Mouse (Mus musculus): ENCODE data around the gene Rpl18a. TPM values are rescaled to one million over a fixed set of nuclear protein-coding genes. Genes with fewer than 3 reads are reported as not detected.

The Rpl18a gene
- 7,116 TPM for polyA plus RNA-seq (2017; shearing (Covaris generic))

DNA sequence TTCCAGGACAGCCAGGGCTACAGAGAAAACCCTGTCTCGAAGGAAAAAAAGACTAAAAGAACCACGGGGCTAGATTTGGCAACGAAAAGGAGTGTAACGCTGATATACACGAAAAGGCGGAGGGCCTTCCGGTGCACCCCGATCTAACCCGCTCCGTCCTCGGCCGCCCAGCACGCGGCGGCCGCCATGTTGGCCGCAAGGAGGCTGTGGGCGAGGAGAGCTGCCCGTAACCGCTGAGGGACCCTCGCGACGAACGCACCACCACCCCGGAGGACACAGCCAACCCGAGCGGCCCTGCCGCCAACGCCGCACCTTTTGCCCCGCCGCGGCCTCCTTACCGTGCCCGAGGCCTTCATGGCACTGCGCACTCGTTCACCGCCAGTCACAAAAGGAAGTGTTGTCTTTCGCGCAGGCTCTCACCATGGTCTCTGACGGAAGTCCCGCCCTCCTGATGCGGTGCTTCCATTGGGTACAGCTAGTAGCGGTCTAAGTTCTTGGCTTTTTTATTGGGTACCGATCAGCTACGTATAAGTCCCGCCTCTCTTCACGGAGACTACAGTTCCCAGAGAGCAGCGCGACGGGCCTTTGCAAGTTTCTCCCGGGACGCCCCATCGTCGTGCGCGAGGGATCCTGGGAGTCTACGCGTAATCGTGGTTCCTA lies at the start of gene Rpl18a:
Gene Rpl18a, minus strand, starts transcription at position 392 of the 660 bp plus-strand sequence.

DNA sequence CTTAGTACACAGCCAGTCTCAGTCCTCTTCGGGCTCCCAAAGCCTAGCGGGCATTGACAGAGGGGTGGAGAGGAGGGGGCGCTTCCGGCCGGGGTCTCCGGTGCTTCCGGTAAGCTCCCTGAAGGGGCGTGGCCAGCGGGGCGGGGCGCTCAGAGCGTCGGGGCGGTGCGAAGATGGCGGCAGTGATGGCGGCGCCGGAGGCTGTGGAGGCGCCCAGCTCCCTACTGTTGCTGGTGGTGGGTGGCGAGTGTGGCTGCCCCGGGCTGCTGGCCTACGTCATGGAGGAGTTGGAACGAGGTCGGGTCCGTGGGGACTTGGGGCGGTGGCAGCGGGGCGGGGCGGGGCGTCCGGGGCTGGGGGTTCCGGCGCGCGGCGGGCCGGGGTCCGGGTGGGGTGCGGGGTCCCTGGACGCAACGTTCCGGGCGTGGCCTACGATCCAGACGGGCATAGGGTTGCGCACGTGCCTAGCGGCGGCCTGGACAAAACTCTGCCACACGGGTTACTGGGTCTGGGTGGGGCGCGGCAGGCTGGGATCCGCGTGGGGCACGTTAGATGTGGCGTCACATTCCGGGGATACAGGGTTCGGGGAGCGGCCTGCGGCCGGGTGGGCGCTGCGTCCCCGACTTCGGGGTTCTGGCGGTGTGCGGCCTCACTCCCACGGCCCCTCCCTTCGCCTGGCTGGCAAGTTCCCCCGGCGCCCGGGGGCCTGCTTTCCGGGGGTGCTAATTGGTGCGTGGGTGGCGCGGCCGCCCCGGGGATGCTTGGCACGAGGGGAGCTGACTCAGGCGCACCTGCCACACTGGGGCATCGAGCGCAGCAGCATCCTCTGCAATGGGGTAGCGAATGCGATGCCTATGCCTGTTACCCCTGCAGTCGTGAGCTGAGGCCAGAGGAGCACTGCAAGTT lies 8.9 kb upstream of the Rpl18a start, which contains the start of gene Map1s:
Gene Map1s, plus strand, starts transcription at position 102 of the 906 bp plus-strand sequence.

DNA sequence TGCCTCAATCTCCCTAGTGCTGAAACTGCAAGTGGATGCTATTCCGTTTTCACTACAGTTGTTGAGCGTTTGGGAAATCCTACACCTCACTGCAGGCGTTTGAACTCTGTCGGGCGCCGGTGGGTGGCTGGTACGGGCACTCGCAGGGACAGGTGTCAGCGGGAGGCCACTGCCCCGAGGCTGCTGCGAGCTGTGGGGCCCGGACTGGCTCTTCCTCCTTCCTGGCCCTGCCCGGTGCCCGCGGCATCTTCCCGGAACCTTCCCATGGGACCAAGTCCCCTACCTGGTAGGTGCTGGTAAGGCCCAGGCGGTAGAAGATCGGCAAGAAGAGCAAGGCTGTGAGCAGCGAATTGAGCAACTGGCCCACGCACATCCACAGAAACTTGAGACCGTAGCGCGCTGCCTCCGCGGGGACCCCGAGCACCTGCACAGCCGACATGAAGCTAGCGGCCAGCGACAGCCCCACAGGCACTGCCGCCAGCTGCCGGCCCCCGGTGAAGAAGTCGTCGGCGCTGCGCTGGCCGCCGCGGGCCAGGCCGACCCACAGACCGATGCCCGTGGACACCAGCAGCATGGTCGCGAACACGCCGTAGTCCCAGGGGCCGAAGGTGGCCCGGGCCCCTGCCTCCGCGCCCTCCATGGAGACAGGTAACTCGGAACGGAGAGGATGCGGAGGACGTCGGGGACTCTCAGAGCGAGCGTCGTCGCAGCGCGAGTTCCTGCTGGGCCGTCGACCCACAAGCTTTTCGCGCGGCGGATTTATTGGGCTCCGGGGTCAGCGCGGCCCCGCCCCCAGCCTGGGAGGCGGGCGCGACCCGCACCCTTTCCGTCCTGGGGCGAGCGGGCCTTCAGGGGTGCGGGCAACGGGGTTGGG lies 5.0 kb downstream of the Rpl18a start, which contains the start of gene Slc5a5:
Gene Slc5a5, minus strand, starts transcription at position 736 of the 874 bp plus-strand sequence.

DNA sequence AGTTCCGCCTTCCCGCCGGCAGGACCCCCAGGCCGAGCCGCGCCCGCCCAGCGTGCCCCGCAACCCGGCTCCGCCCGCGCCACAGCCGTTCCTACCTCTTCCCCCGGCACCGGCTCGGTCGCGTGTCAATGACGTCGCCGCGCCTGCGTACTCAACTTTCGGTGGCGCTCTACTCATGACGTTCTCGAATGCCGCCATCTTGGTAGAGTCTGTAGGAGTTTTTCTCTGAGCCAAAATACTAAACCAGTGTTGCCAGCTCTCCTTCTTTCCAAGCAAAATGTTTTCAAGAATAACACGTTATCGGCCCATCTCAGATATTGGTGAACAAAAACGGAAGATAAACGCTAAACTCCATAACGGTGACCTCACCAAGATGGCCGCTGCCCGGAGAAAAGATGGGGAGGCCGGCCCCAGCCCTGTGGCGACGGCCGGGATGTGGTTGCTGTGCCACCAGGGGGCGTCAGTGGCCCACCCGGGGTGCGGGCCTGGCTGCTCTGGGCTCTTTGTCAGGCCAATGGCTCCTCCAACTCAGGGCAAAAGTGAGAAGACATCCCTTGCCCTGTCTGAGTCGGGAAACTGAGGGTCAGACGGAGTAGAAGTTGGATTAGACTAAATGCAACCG lies 23.7 kb downstream of the Rpl18a start, which contains the start of gene Ccdc124:
Gene Ccdc124, minus strand, starts transcription at position 572 of the 622 bp plus-strand sequence.

DNA sequence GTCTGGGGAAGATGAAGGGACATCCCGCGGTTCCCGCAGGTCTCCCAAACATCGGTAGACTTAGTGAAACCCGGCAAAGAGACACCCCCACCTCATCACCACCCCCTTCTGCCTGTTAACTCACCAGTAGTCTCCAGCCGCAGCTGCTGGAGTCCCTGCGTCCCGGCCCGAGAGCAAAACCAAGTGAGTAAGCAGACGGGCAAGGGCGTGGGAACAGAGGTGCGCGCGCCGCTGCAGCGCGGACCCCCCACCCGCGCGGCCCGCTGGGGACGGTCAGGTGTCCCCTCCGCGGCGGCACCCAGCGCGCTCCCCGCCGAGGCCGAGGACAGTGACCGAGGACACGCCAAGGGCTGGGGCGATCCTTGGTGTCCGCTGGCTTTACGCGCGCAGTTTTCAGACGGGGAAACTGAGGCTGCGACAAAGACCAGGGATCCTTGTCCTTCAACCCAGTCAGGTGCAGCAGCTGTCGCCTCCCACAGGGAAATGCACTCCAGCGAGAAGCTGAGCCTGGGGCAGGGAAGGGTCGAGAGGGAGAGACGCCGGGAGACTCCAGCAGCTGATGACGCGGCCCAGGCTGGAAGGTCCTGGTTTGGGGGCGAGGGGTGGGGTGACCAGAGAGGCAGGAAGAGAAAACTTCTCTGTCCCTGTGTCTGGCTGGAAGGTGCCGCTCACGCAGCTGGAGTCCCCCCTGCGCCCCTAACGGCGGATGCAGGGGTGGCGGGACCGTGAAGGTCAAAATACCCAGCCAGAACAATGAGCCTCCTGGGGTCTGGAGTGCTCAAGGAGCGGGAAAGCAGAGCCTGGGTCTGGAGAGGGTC lies 34.2 kb downstream of the Rpl18a start, which contains the start of gene Kcnn1:
Gene Kcnn1, minus strand, starts transcription at position 435 of the 818 bp plus-strand sequence.

Other genes starting within 250 kb of the Rpl18a start
- 8.9 TPM for gene Pgpep1, start 237.0 kb downstream of the Rpl18a start, polyA plus RNA-seq (2017; shearing (Covaris generic))
- gene Lsm4, start 224.2 kb downstream of the Rpl18a start, polyA plus RNA-seq (2017; shearing (Covaris generic)): 297 TPM
- 18.4 TPM for gene Jund, start 198.5 kb downstream of the Rpl18a start, polyA plus RNA-seq (2017; shearing (Covaris generic))
- gene Iqcn, start 194.0 kb downstream of the Rpl18a start, polyA plus RNA-seq (2017; shearing (Covaris generic)): 0.13 TPM
- gene Gm3336, start 178.9 kb downstream of the Rpl18a start, polyA plus RNA-seq (2017; shearing (Covaris generic)): not detected
- 0.61 TPM for gene Pde4c, start 173.7 kb downstream of the Rpl18a start, polyA plus RNA-seq (2017; shearing (Covaris generic))
- gene Rab3a, start 142.7 kb downstream of the Rpl18a start, polyA plus RNA-seq (2017; shearing (Covaris generic)): 11.2 TPM
- gene Mpv17l2, start 136.5 kb downstream of the Rpl18a start, polyA plus RNA-seq (2017; shearing (Covaris generic)): 14.6 TPM
- 19.7 TPM for gene Pik3r2, start 120.7 kb downstream of the Rpl18a start, polyA plus RNA-seq (2017; shearing (Covaris generic))
- gene Mast3, start 92.4 kb downstream of the Rpl18a start, polyA plus RNA-seq (2017; shearing (Covaris generic)): 74.1 TPM
- gene Il12rb1, start 89.0 kb downstream of the Rpl18a start, polyA plus RNA-seq (2017; shearing (Covaris generic)): 82.1 TPM
- gene Arrdc2, start 57.7 kb downstream of the Rpl18a start, polyA plus RNA-seq (2017; shearing (Covaris generic)): 4.3 TPM
- gene Kcnn1, start 34.2 kb downstream of the Rpl18a start, polyA plus RNA-seq (2017; shearing (Covaris generic)): not detected
- gene Ccdc124, start 23.5 kb downstream of the Rpl18a start, polyA plus RNA-seq (2017; shearing (Covaris generic)): 81.6 TPM
- gene Slc5a5, start 4.7 kb downstream of the Rpl18a start, polyA plus RNA-seq (2017; shearing (Covaris generic)): not detected
- gene Map1s, start 8.5 kb upstream of the Rpl18a start, polyA plus RNA-seq (2017; shearing (Covaris generic)): 45.8 TPM